Mouse (Mus musculus): Measurements from ENCODE around the gene Hhat. TPM values are rescaled to one million over a fixed set of nuclear protein-coding genes. Genes with fewer than 3 reads are reported as not detected.

Gene Hhat
- polyA plus RNA-seq, 1 experiment from 2014 or later: 4.4 TPM

GRCm38 (mm10) chr1:192550561-192550960 lies 220.5 kb downstream of the Hhat start:
- Histone ChIP-seq H3K9ac (no peak overlapping the region), H3K4me2 (no peak overlapping the region), H3K4me1 (replicated peaks) (no peaks in the 10 kb centered on the region), H3K36me3 (no peaks in the 10 kb centered on the region), H3K27me3 (no peaks in the 10 kb centered on the region), H3K9me3 (no peaks in the 10 kb centered on the region), H3K27ac (replicated peaks) (no peak overlapping the region), H3K4me3 (no peak overlapping the region)
- no peak for ATAC-seq (ENCODE audit: low read depth)
- WGBS: 89% methylated on average over 3 of the region's 3 CpGs

- Histone ChIP-seq H3K9ac (no peak overlapping the region), H3K4me1 (replicated peaks) (peaks cover 16% of the 10 kb centered on the region), H3K4me3 (no peak overlapping the region), H3K9me3 (no peaks in the 10 kb centered on the region), H3K27ac (replicated peaks) (no peak overlapping the region), H3K27me3 (no peaks in the 10 kb centered on the region), H3K36me3 (no peaks in the 10 kb centered on the region), H3K4me2 (no peak overlapping the region)
- WGBS: 29% methylated on average over 1 of the region's 1 CpGs
- ATAC-seq (ENCODE audit: low read depth): no peak
Measured at GRCm38 (mm10) chr1:192546843-192547242, 224.2 kb downstream of the Hhat start.

- no peaks in the 10 kb centered on the region for H3K9me3 ChIP-seq
- no peak overlapping the region for H3K4me3 ChIP-seq
- ATAC-seq (ENCODE audit: low read depth): no peak
- H3K4me2 ChIP-seq: no peak overlapping the region
- no peaks in the 10 kb centered on the region for H3K36me3 ChIP-seq
- peaks cover 16% of the 10 kb centered on the region for H3K4me1 ChIP-seq (replicated peaks)
- 40% methylated on average over 7 of the region's 7 CpGs for WGBS
- H3K9ac ChIP-seq: no peak overlapping the region
- H3K27ac ChIP-seq (replicated peaks): no peak overlapping the region
- no peaks in the 10 kb centered on the region for H3K27me3 ChIP-seq
Measured at GRCm38 (mm10) chr1:192544901-192545300, 226.1 kb downstream of the Hhat start.

- 32% methylated on average over 9 of the region's 9 CpGs for WGBS
- H3K9me3 ChIP-seq: no peaks in the 10 kb centered on the region
Measured at GRCm38 (mm10) chr1:192544091-192544490, 226.9 kb downstream of the Hhat start.

GRCm38 (mm10) chr1:192543686-192544085 lies 227.3 kb downstream of the Hhat start:
- peaks cover 16% of the 10 kb centered on the region for H3K4me1 ChIP-seq (replicated peaks)
- ATAC-seq (ENCODE audit: low read depth): no peak
- no peak overlapping the region for H3K9ac ChIP-seq
- no peak overlapping the region for H3K4me2 ChIP-seq
- 82% methylated on average over 4 of the region's 4 CpGs for whole genome bisulfite sequencing
- no peaks in the 10 kb centered on the region for H3K36me3 ChIP-seq
- H3K4me3 ChIP-seq: no peak overlapping the region
- no peaks in the 10 kb centered on the region for H3K9me3 ChIP-seq
- H3K27ac ChIP-seq (replicated peaks): no peak overlapping the region
- H3K27me3 ChIP-seq: no peaks in the 10 kb centered on the region

More at GRCm38 (mm10) chr1:192544091-192544490, 226.9 kb downstream of the Hhat start:
- Histone ChIP-seq H3K4me2 (no peak overlapping the region), H3K27ac (replicated peaks) (no peak overlapping the region; the same call in 1 of the 2 replicates), H3K36me3 (no peaks in the 10 kb centered on the region), H3K9ac (peak overlapping the region; percentile 13; the same call in 1 of the 2 replicates), H3K27me3 (no peaks in the 10 kb centered on the region), H3K4me3 (no peak overlapping the region), H3K4me1 (replicated peaks) (peaks cover 16% of the 10 kb centered on the region)
- ATAC-seq (ENCODE audit: low read depth): no peak

- no peak overlapping the region for H3K27ac ChIP-seq (replicated peaks)
- no peaks in the 10 kb centered on the region for H3K27me3 ChIP-seq
- 77% methylated on average over 2 of the region's 2 CpGs for WGBS
- H3K9ac ChIP-seq: no peak overlapping the region
- no peaks in the 10 kb centered on the region for H3K9me3 ChIP-seq
- H3K4me3 ChIP-seq: no peak overlapping the region
- H3K4me2 ChIP-seq: no peak overlapping the region
- peaks cover 16% of the 10 kb centered on the region for H3K4me1 ChIP-seq (replicated peaks)
- H3K36me3 ChIP-seq: no peaks in the 10 kb centered on the region
- no peak for ATAC-seq (ENCODE audit: low read depth)
Measured at GRCm38 (mm10) chr1:192542093-192542492, 228.9 kb downstream of the Hhat start.

- 71% methylated on average over 7 of the region's 7 CpGs for WGBS
- no peaks in the 10 kb centered on the region for H3K4me1 ChIP-seq (replicated peaks)
- no peak overlapping the region for H3K4me2 ChIP-seq
- no peak overlapping the region for H3K4me3 ChIP-seq
- H3K36me3 ChIP-seq: no peaks in the 10 kb centered on the region
- H3K27me3 ChIP-seq: no peaks in the 10 kb centered on the region
- ATAC-seq (ENCODE audit: low read depth): no peak
- H3K9ac ChIP-seq: no peak overlapping the region
- H3K9me3 ChIP-seq: no peaks in the 10 kb centered on the region
- H3K27ac ChIP-seq (replicated peaks): no peak overlapping the region
Measured at GRCm38 (mm10) chr1:192537169-192537568, 233.9 kb downstream of the Hhat start.

- Histone ChIP-seq H3K27me3 (no peaks in the 10 kb centered on the region), H3K4me3 (no peak overlapping the region), H3K4me1 (replicated peaks) (no peaks in the 10 kb centered on the region), H3K27ac (replicated peaks) (no peak overlapping the region), H3K9me3 (no peaks in the 10 kb centered on the region), H3K4me2 (no peak overlapping the region), H3K9ac (no peak overlapping the region), H3K36me3 (no peaks in the 10 kb centered on the region)
- WGBS: 66% methylated on average over 1 of the region's 1 CpGs
- ATAC-seq (ENCODE audit: low read depth): no peak
Measured at GRCm38 (mm10) chr1:192536440-192536839, 234.6 kb downstream of the Hhat start.

GRCm38 (mm10) chr1:192533016-192533415 lies 238.0 kb downstream of the Hhat start:
- Histone ChIP-seq H3K9ac (no peak overlapping the region), H3K27me3 (no peaks in the 10 kb centered on the region), H3K36me3 (no peaks in the 10 kb centered on the region), H3K4me3 (no peak overlapping the region), H3K27ac (replicated peaks) (no peak overlapping the region), H3K9me3 (no peaks in the 10 kb centered on the region), H3K4me1 (replicated peaks) (no peaks in the 10 kb centered on the region), H3K4me2 (no peak overlapping the region)
- ATAC-seq (ENCODE audit: low read depth): no peak

- H3K9ac ChIP-seq: no peak overlapping the region
- H3K4me2 ChIP-seq: no peak overlapping the region
- no peak overlapping the region for H3K27ac ChIP-seq (replicated peaks)
- no peaks in the 10 kb centered on the region for H3K36me3 ChIP-seq
- H3K27me3 ChIP-seq: no peaks in the 10 kb centered on the region
- no peak for ATAC-seq (ENCODE audit: low read depth)
- no peaks in the 10 kb centered on the region for H3K9me3 ChIP-seq
- H3K4me3 ChIP-seq: no peak overlapping the region
- H3K4me1 ChIP-seq (replicated peaks): no peaks in the 10 kb centered on the region
- WGBS: 57% methylated on average over 2 of the region's 2 CpGs
Measured at GRCm38 (mm10) chr1:192532212-192532611, 238.8 kb downstream of the Hhat start.

- WGBS: 70% methylated on average over 2 of the region's 2 CpGs
- no peak for ATAC-seq (ENCODE audit: low read depth)
- H3K36me3 ChIP-seq: no peaks in the 10 kb centered on the region
Measured at GRCm38 (mm10) chr1:192531490-192532146, 239.4 kb downstream of the Hhat start.

GRCm38 (mm10) chr1:192525711-192526350 lies 245.2 kb downstream of the Hhat start:
- Histone ChIP-seq H3K4me1 (replicated peaks) (peaks cover 48% of the 10 kb centered on the region), H3K27ac (replicated peaks) (no peak overlapping the region), H3K4me3 (no peak overlapping the region), H3K9me3 (no peaks in the 10 kb centered on the region), H3K36me3 (no peaks in the 10 kb centered on the region), H3K4me2 (no peak overlapping the region), H3K27me3 (no peaks in the 10 kb centered on the region), H3K9ac (no peak overlapping the region)
- 70% methylated on average over 14 of the region's 14 CpGs for WGBS
- no peak for ATAC-seq (ENCODE audit: low read depth)

More at GRCm38 (mm10) chr1:192531490-192532146, 239.4 kb downstream of the Hhat start:
- Histone ChIP-seq H3K4me1 (replicated peaks) (no peaks in the 10 kb centered on the region), H3K9me3 (no peaks in the 10 kb centered on the region), H3K4me3 (no peak overlapping the region), H3K27me3 (no peaks in the 10 kb centered on the region), H3K27ac (replicated peaks) (no peak overlapping the region), H3K9ac (no peak overlapping the region), H3K4me2 (no peak overlapping the region)
